Comparison of ENCODE assay signal across 8 mouse cellular contexts in the genomic region with DNA sequence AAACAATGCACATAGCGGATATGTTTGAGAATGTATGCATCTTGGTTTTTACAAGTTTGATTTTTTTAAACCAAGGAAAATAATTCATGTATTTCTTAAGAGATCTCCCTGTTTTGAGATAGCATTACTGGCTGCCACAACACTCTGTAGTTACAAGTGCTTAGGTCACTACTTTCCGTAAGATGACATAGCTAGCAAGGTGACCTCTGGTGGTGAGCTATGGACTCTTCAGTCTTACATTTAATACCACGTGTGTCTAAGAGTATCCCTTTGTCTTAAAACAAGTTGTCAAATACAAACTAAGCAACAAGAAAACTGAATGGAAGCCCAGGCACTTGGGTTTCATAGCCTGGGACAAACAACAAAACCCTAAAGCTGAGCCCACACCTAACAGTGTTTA. TPM values are rescaled to one million over a fixed set of nuclear protein-coding genes. Genes with fewer than 3 reads are reported as not detected.
A peak's percentile ranks its signal among the peaks of the same experiment; 100 is the strongest.
DNase-seq lines count a peak whose midpoint lies in the region; ATAC-seq and TF ChIP-seq lines count a peak whose summit lies in the region.

No protein-coding gene starts in this region.

- ATAC-seq in hindbrain, embryonic 11.5 days (ENCODE audit: low FRiP score) = peak; percentile 70; the same call in 1 of the 2 replicates
- ATAC-seq in lung, embryonic 15.5 days (ENCODE audit: borderline replicate concordance, extremely low read depth, low FRiP score, low TSS enrichment) = peak; percentile 85
- peak; percentile 88 for ATAC-seq in stomach, postnatal 0 days (ENCODE audit: low FRiP score, low TSS enrichment)

- no peaks in the 10 kb centered on the region for H3K27me3 ChIP-seq in hindbrain, embryonic 11.5 days (ENCODE audit: control insufficient read depth, insufficient read depth, low read length)
- H3K27me3 ChIP-seq in lung, embryonic 15.5 days = no peaks in the 10 kb centered on the region
- H3K27me3 ChIP-seq in stomach, postnatal 0 days (ENCODE audit: control insufficient read depth, insufficient read depth, low read length) = no peaks in the 10 kb centered on the region

- H3K4me1 ChIP-seq in hindbrain, embryonic 11.5 days (replicated peaks; ENCODE audit: control insufficient read depth, insufficient read depth, low read length) = no peaks in the 10 kb centered on the region
- no peaks in the 10 kb centered on the region for H3K4me1 ChIP-seq in lung, embryonic 15.5 days
- no peaks in the 10 kb centered on the region for H3K4me1 ChIP-seq in stomach, postnatal 0 days (replicated peaks; ENCODE audit: control insufficient read depth, insufficient read depth)

- no peak overlapping the region for H3K4me2 ChIP-seq in hindbrain, embryonic 11.5 days (replicated peaks; ENCODE audit: low read depth, low read length)
- no peak overlapping the region for H3K4me2 ChIP-seq in lung, embryonic 15.5 days
- H3K4me2 ChIP-seq in stomach, postnatal 0 days (replicated peaks; ENCODE audit: low read depth) = no peak overlapping the region

- peak; percentile 29 for DNase-seq in left cerebral cortex, postnatal 4 days
- DNase-seq in left cerebral cortex, postnatal 36 days (ENCODE audit: low spot score in 2 of 2) = no peak
- peak; percentile 76 for DNase-seq in embryo, embryonic 10 days (ENCODE audit: low spot score)
- peak; percentile 47 for DNase-seq in hindbrain, embryonic 11.5 days (ENCODE audit: low spot score)
- DNase-seq in stomach, postnatal 0 days (ENCODE audit: low spot score) = no peak
- no peak for DNase-seq in layer of hippocampus, adult 8-10 months (ENCODE audit: low spot score in 2 of 2)
- no peak for DNase-seq in left cerebral cortex, adult 8-10 months (ENCODE audit: low spot score in 2 of 2)

- H3K9me3 ChIP-seq in hindbrain, embryonic 11.5 days (ENCODE audit: control insufficient read depth, low read length) = no peaks in the 10 kb centered on the region
- no peaks in the 10 kb centered on the region for H3K9me3 ChIP-seq in lung, embryonic 15.5 days
- H3K9me3 ChIP-seq in stomach, postnatal 0 days (ENCODE audit: control insufficient read depth, low read length) = no peaks in the 10 kb centered on the region

- TF ChIP-seq EP300 in stomach, postnatal 0 days (optimal IDR thresholded peaks at IDR 0.05) = no peak

- H3K9ac ChIP-seq in hindbrain, embryonic 11.5 days (ENCODE audit: low read depth, low read length) = no peak overlapping the region
- H3K9ac ChIP-seq in lung, embryonic 15.5 days = no peak overlapping the region
- no peak overlapping the region for H3K9ac ChIP-seq in stomach, postnatal 0 days (ENCODE audit: low read length)

- H3K27ac ChIP-seq in hindbrain, embryonic 11.5 days (ENCODE audit: low read depth, low read length) = no peak overlapping the region
- H3K27ac ChIP-seq in lung, embryonic 15.5 days = no peak overlapping the region
- H3K27ac ChIP-seq in stomach, postnatal 0 days (replicated peaks) = no peak overlapping the region

- intact Hi-C loops in left cerebral cortex, postnatal 4 days (cut with DNase I) = loop anchor here (5.0 kb wide), 1 partner anchor 240 kb away; no protein-coding TSS in a partner anchor
- intact Hi-C loops in left cerebral cortex, postnatal 36 days (cut with DNase I) = loop anchor here (5.0 to 10.0 kb wide), 2 partner anchors 220 to 497 kb away; a partner anchor contains a TSS

- H3K4me3 ChIP-seq in hindbrain, embryonic 11.5 days (ENCODE audit: low read depth, low read length) = no peak overlapping the region
- no peak overlapping the region for H3K4me3 ChIP-seq in lung, embryonic 15.5 days
- H3K4me3 ChIP-seq in stomach, postnatal 0 days (ENCODE audit: low read depth, low read length) = no peak overlapping the region

- 72% methylated on average over 3 of the region's 3 CpGs for WGBS in hindbrain, embryonic 11.5 days
- WGBS in lung, embryonic 15.5 days = 42% methylated on average over 3 of the region's 3 CpGs
- WGBS in stomach, postnatal 0 days = 45% methylated on average over 3 of the region's 3 CpGs

- no peaks in the 10 kb centered on the region for H3K36me3 ChIP-seq in hindbrain, embryonic 11.5 days (ENCODE audit: control insufficient read depth, insufficient read depth, low read length)
- peaks cover 71% of the 10 kb centered on the region for H3K36me3 ChIP-seq in lung, embryonic 15.5 days
- H3K36me3 ChIP-seq in stomach, postnatal 0 days (ENCODE audit: control insufficient read depth, insufficient read depth, low read length) = peaks cover 10% of the 10 kb centered on the region

- TF ChIP-seq CTCF in stomach, postnatal 0 days (IDR thresholded peaks at IDR 0.05; ENCODE audit: low read depth) = peak; percentile 80

RNA-seq across cellular contexts. Expression of a gene that starts 22.8 kb away (rescaled TPM):
- total RNA-seq in left cerebral cortex, postnatal 4 days (2021) = 10 to 100 TPM; 26.6 to 27.2 TPM
- 10 to 100 TPM; 22.1 to 23.7 TPM for total RNA-seq in left cerebral cortex, postnatal 36 days (2021)
- polyA plus RNA-seq in hindbrain, embryonic 11.5 days (2014; fragmentation: Nextera tagmentation; extraction: Ambion mirVana) = 29.0 and 32.3 TPM in 2 replicates
- polyA plus RNA-seq in lung, embryonic 15.5 days (2015; fragmentation: Nextera tagmentation; extraction: Ambion mirVana) = 16.6 and 17.7 TPM in 2 replicates
- polyA plus RNA-seq in stomach, postnatal 0 days (2015; fragmentation: Nextera tagmentation; extraction: Ambion mirVana) = 11.9 and 13.5 TPM in 2 replicates
- total RNA-seq in layer of hippocampus, adult 8-10 months (2022) = 10 to 100 TPM; 21.5 to 25.2 (median 23.4) TPM
- total RNA-seq in left cerebral cortex, adult 8-10 months (2022) = 10 to 100 TPM; 20.2 to 22.7 (median 21.7) TPM

Comparison
In these comparisons a context has a peak if more than half of its experiments do, and no peak if none do; other contexts are left out.
1. DNase-seq: peak in left cerebral cortex, postnatal 4 days (single experiment), embryo, embryonic 10 days (single experiment) and hindbrain, embryonic 11.5 days (single experiment); none in left cerebral cortex, postnatal 36 days (0 of 2), stomach, postnatal 0 days (single experiment), layer of hippocampus, adult 8-10 months (0 of 2) and left cerebral cortex, adult 8-10 months (0 of 2).
2. Peak in every context shown above with its lines, with median percentiles within 50 percentile points of each other: ATAC-seq.